Mouse (Mus musculus) liver, embryonic 14.5 days (tissue): ENCODE results near the gene Brwd1.

Source experiments
- CTCF ChIP-seq: IDR thresholded peaks from 2 replicates; pipeline ENCODE4 v1.5.1; 2016; ENCODE audit warnings: antibody characterized with exemption, low read depth, control low read depth
- EP300 ChIP-seq: IDR thresholded peaks from 2 replicates; pipeline ENCODE4 v1.6.1; 2016; ENCODE audit warnings: antibody characterized with exemption, low read depth

GRCm38 (mm10) chr16:96085597-96085996, 3.3 kb upstream of the Brwd1 start:
- TF ChIP-seq CTCF (no peak), EP300 (no peak)
